Mouse (Mus musculus): Measurements from ENCODE around the gene Pacsin1. TPM values are rescaled to one million over a fixed set of nuclear protein-coding genes. Genes with fewer than 3 reads are reported as not detected.

Gene Pacsin1
- polyA plus RNA-seq, 1 experiment from 2014 or later: 5.8 TPM

DNA sequence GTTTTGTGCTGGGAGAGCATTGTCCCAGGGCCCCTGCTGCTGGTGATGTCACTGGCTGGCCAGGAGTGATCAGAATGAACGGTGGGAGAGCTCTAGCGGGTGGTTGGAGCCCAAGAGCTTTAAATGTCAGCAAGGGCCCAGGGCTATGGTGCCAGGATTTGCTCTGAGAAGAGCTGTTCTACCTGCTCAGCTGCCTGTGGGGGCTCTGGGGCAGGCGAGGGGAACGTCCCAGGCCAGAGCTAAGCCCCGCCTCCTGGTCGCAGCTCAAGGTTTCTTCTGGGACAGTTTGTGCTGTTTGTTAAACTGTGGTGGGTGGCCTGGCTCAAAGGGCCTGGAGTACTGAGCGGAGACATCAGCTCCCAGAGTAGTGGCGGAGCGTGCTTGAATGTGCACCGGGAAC lies 70.1 kb downstream of the Pacsin1 start:
- H3K4me1 ChIP-seq: peaks cover 38% of the 10 kb centered on the region
- peaks cover 4% of the 10 kb centered on the region; the same call in 1 of the 2 replicates for H3K27me3 ChIP-seq (ENCODE audit: low read depth, poor library complexity, severe bottlenecking)
- 23% methylated on average over 10 of the region's 10 CpGs for WGBS
- DNase-seq (ENCODE audit: low spot score): no peak
- H3K36me3 ChIP-seq: no peaks in the 10 kb centered on the region
- peak overlapping the region; percentile 82 for H3K27ac ChIP-seq
- H3K4me3 ChIP-seq: no peak overlapping the region
- no peaks in the 10 kb centered on the region for H3K9me3 ChIP-seq (replicated peaks)

DNA sequence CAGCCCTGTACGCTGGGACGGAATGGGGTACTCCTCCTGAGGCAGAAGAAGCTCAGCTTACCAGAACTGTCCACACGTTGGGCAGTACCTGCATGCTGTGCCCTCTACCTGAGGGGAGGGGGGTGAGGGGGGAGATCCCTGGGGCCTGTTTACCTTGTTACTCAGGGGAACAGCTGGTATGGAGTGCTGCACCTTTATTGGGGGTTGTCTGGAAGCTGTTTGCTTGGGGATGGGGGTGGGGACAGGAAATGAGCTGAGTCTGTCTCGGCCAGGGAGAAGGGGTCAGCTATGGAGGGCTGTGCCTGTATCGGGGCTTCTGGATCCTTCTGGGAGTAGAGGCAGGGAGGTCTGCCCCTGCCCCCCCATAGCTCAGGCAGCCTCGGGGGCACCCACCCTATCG lies 71.2 kb downstream of the Pacsin1 start:
- DNase-seq (ENCODE audit: low spot score): no peak
- no peaks in the 10 kb centered on the region for H3K36me3 ChIP-seq
- H3K4me1 ChIP-seq: peaks cover 38% of the 10 kb centered on the region
- H3K27me3 ChIP-seq (ENCODE audit: low read depth, poor library complexity, severe bottlenecking): no peaks in the 10 kb centered on the region
- no peaks in the 10 kb centered on the region for H3K9me3 ChIP-seq (replicated peaks)
- peak overlapping the region; percentile 7; the same call in 1 of the 2 replicates for H3K4me3 ChIP-seq
- WGBS: 35% methylated on average over 7 of the region's 7 CpGs
- H3K27ac ChIP-seq: peak overlapping the region; percentile 82

DNA sequence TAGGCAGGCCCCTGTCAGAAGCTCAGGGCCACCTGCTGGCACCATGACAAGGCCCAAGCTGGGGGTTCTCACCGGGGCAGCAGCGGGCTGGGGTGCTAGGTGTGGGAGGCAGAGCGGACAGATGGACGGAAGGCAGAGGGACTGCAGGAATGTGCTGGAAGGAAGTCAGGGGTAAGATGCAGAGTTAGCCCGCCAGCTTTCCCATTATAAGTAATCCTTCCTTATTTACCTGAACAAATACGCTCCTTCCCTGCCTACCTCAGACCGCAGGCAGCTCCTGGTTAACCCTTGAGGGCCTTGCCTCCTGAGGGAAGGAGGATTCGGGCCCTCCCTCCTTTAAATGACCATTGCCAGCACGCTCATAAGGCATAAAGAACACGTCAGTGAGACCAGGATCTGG lies 73.5 kb downstream of the Pacsin1 start, which contains the start of gene Spdef:
Spdef (minus strand) TSS at position 186 of the 400 bp plus-strand sequence.
- Histone ChIP-seq H3K9me3 (replicated peaks) (no peaks in the 10 kb centered on the region), H3K4me3 (0 out of 2 replicates have a peak within 1 kb of the TSS, but pooled peaks have one; percentile 3), H3K27ac (peak within 1 kb of the TSS; percentile 38), H3K4me1 (peaks cover 38% of the 10 kb centered on the region), H3K36me3 (no peaks in the 10 kb centered on the region), H3K27me3 (ENCODE audit: low read depth, poor library complexity, severe bottlenecking) (no peaks in the 10 kb centered on the region)
- DNase-seq (ENCODE audit: low spot score): no peak
- WGBS: 87% methylated on average over 10 of the region's 10 CpGs

DNA sequence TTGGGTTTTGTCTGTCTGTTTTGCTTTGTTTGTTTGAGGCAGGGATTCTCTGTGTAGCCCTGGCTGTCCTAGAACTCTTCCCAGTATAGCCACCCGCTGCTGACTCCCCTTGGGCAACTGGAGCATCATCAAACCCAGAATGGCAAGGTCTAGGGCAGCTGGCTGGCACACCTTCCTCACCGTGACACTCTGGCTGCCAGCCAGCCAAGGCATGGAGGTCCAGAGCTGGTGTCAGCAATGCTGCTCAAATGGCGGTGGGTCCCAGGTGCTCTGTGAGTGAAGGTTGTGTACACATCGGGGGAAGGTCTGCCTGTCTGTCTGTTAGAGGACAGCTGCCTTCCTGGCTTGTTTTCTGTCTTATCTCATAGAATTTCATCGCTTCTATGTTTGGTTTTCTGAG lies 76.8 kb downstream of the Pacsin1 start:
- peaks cover 16% of the 10 kb centered on the region for H3K4me1 ChIP-seq
- H3K36me3 ChIP-seq: no peaks in the 10 kb centered on the region
- no peak overlapping the region; the same call in 1 of the 2 replicates for H3K27ac ChIP-seq
- H3K4me3 ChIP-seq: no peak overlapping the region
- H3K27me3 ChIP-seq (ENCODE audit: low read depth, poor library complexity, severe bottlenecking): peaks cover 4% of the 10 kb centered on the region; the same call in 1 of the 2 replicates
- 86% methylated on average over 5 of the region's 5 CpGs for WGBS
- H3K9me3 ChIP-seq (replicated peaks): no peaks in the 10 kb centered on the region
- no peak for DNase-seq (ENCODE audit: low spot score)

DNA sequence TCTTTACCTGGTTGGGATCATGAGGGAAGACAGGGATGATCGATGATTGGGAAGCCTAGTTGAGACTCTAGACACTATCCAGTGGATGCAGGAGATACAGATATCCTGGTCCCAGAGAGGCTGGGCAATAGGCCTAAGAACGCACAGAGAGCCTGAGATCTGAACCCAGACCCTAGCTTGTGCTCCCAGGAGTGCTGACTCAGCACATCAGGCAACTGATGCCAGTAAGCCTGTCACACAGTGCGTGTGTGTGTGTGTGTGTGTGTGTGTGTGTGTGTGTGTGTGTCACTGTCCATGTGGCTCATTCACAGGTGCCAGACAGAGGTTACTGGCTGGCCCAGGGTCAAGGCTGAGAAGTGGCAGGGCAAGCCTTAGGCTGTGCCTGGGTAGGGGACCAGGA lies 77.4 kb downstream of the Pacsin1 start:
- DNase-seq (ENCODE audit: low spot score): no peak
- Histone ChIP-seq H3K4me3 (no peak overlapping the region), H3K27ac (no peak overlapping the region; the same call in 1 of the 2 replicates), H3K27me3 (ENCODE audit: low read depth, poor library complexity, severe bottlenecking) (peaks cover 4% of the 10 kb centered on the region; the same call in 1 of the 2 replicates), H3K36me3 (no peaks in the 10 kb centered on the region), H3K9me3 (replicated peaks) (no peaks in the 10 kb centered on the region), H3K4me1 (peaks cover 16% of the 10 kb centered on the region)
- 86% methylated on average over 3 of the region's 3 CpGs for WGBS

DNA sequence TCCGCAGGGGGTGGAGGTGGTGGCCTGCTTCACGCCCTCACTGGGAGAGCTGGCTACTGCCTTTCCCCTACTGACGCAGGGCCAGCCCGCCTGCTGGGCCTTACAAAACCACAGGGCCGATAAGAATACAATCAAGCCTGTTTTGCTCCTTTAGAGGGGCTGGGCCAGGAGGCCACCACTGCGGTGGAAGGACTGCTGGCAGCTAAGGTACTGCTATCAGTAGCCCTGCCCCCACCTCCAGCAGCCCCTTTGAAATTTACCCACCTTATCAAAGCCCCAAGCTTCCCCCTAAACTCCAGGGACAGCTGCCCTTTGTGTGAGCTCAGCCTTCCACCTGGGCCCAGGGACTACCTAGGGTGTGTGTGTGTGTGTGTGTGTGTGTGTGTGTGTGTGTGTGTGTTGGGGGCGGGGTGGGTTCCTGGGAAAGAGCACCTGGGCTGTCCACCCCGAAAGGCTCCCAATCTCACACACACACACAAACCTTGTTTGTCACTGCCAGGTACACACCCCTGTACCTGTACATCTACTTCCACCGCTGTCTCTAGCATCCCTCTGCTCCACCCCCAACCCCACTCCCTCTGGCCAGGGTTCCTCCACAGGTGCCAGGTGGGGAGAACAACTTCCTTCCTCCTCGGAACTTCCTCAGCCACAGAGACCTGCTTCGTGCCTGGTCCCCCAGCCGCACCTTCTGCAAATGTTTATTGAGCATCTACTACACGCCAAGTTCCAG lies 79.2 kb downstream of the Pacsin1 start:
- Histone ChIP-seq H3K4me3 (no peak overlapping the region), H3K27ac (peak overlapping the region; percentile 33; the same call in 1 of the 2 replicates), H3K36me3 (no peaks in the 10 kb centered on the region), H3K27me3 (ENCODE audit: low read depth, poor library complexity, severe bottlenecking) (peaks cover 4% of the 10 kb centered on the region; the same call in 1 of the 2 replicates), H3K9me3 (replicated peaks) (no peaks in the 10 kb centered on the region), H3K4me1 (peaks cover 6% of the 10 kb centered on the region)
- no peak for DNase-seq (ENCODE audit: low spot score)
- WGBS: 20% methylated on average over 13 of the region's 13 CpGs

DNA sequence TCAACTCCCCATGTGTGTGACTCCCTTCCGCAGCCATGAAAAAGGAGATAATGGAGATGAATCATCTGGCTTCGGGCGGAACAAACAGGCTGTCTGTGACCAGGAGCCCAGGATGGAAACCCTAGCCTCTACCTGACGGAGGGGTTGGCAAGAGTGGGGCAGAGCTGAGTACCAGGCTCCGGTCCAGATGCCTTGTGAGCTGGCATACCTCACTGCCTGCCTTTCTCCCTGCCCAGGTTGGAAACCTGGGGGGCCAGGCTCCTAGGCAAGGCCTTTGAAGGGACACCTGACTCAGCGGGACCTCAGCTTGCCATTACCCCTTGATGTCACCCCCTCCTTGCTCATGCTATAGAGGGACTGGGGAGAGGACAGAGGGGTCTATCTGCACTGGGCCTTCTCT lies 85.7 kb downstream of the Pacsin1 start:
- Histone ChIP-seq H3K4me3 (no peak overlapping the region), H3K36me3 (no peaks in the 10 kb centered on the region), H3K27ac (no peak overlapping the region), H3K27me3 (ENCODE audit: low read depth, poor library complexity, severe bottlenecking) (no peaks in the 10 kb centered on the region), H3K4me1 (no peaks in the 10 kb centered on the region), H3K9me3 (replicated peaks) (no peaks in the 10 kb centered on the region)
- no peak for DNase-seq (ENCODE audit: low spot score)
- WGBS: 86% methylated on average over 6 of the region's 6 CpGs

DNA sequence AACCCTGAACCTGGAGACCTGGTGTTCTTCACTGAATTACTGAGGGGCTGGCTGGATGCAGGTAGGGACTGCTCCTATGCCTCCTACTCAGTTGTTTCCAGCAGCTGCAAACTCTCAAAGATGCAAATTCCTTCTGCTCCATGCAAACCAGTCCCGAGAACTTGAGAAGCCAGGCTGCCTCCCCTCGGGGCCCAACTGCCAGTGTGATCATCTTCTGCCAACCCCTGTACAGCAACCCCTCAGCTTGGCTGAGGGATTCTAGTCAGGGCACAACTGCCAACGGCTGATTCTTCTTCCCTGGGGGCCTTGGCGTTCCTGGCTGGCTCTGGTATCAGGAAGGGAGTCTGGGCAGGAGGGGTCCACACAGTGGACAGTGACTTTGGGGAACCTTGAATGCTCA lies 91.1 kb downstream of the Pacsin1 start:
- H3K27ac ChIP-seq: no peak overlapping the region
- no peak for DNase-seq (ENCODE audit: low spot score)
- H3K4me1 ChIP-seq: peaks cover 10% of the 10 kb centered on the region; the same call in 1 of the 2 replicates
- no peak overlapping the region for H3K4me3 ChIP-seq
- peaks cover 20% of the 10 kb centered on the region for H3K36me3 ChIP-seq
- 75% methylated on average over 4 of the region's 4 CpGs for WGBS
- no peaks in the 10 kb centered on the region for H3K9me3 ChIP-seq (replicated peaks)
- no peaks in the 10 kb centered on the region for H3K27me3 ChIP-seq (ENCODE audit: low read depth, poor library complexity, severe bottlenecking)

DNA sequence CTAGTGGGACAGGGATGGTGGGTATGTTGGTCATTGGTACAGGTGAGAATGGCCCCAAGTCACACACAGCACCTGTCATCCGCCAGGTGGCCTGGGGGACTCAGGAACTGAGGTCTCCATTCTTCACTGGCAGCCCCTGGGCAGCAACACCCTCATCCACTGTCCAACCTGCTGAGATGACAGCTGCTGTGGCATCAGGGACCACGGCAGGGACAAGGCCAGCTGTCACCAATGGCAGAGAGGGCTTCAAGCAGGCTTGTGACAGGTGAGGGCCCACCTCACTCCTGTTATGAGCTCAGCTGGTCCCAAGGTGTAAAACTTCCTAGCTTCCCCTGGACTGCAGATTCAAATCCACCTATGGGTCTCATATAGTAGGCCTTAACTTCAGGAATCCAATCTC lies 92.8 kb downstream of the Pacsin1 start:
- no peaks in the 10 kb centered on the region for H3K9me3 ChIP-seq (replicated peaks)
- WGBS: 88% methylated on average over 2 of the region's 2 CpGs
- H3K27me3 ChIP-seq (ENCODE audit: low read depth, poor library complexity, severe bottlenecking): no peaks in the 10 kb centered on the region
- H3K27ac ChIP-seq: no peak overlapping the region
- H3K36me3 ChIP-seq: peaks cover 37% of the 10 kb centered on the region
- DNase-seq (ENCODE audit: low spot score): no peak
- H3K4me1 ChIP-seq: peaks cover 10% of the 10 kb centered on the region; the same call in 1 of the 2 replicates
- no peak overlapping the region for H3K4me3 ChIP-seq

DNA sequence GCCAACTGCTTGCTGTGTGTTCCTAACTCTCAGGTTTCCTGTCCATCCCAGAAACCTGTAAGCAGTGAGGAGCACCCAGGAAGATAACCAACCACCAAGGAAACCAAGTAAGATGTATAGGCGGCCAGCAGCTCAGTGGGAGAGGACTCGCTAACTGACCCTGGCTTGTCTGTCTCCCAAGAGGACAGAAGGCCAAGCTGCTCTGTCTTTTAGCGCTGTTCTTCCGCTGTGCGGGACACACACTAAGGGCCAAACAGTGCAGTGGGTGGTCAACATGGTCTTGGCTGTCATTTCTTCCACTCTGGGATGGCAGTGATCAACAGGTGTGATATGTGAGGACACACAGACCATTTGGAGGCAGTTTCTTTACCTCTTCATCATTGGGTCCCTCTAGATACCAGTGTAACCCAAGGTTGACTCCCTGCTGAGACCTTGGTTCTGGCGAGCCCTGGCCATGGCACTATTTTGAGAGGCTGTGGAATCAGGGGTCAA lies 95.2 kb downstream of the Pacsin1 start:
- 94% methylated on average over 6 of the region's 6 CpGs for WGBS
- no peak overlapping the region for H3K4me3 ChIP-seq
- H3K36me3 ChIP-seq: peaks cover 51% of the 10 kb centered on the region
- H3K27ac ChIP-seq: no peak overlapping the region
- H3K27me3 ChIP-seq (ENCODE audit: low read depth, poor library complexity, severe bottlenecking): no peaks in the 10 kb centered on the region
- peaks cover 10% of the 10 kb centered on the region; the same call in 1 of the 2 replicates for H3K4me1 ChIP-seq
- H3K9me3 ChIP-seq (replicated peaks): no peaks in the 10 kb centered on the region
- no peak for DNase-seq (ENCODE audit: low spot score)

DNA sequence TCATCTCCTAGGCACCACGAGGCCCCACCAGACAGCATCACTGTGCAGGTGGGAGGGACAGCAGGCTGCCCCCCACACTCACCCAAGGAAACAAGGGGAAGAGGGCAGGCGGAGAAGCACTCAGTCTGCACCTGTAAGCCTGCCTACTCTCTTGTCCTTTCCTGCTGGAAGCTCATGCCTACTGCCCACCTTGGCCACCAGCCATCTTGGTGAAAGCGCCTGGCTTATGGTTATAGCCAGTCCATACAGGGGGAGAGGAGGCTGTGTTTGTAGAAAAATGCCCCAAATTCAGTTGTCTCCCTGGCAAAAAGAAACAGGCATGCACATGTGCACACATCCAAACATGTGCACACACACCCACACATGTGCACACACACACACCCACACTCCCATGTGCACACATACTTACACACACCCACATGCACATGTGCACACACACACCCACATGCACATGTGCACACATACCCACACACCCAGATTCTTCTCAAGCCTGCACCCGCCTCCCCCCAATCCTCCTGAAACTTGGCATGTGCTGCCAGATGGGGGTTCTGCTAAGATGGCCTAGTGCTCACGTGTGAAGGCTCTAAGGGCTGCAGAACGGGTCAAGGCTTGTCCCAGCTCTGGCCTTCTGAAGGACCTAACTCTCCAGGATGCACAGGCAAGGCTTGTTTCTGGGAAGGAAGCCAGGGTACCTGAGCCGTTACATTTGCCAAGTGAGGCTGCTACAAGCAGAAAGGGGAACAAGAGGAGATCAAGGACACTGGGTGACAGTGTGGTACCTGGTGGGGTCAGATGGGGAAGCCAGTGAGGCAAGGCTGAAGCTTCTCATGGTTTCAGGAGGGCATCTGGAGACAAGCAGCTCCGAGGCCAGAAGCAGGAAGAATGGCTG lies 96.2 kb downstream of the Pacsin1 start:
- Histone ChIP-seq H3K27me3 (ENCODE audit: low read depth, poor library complexity, severe bottlenecking) (no peaks in the 10 kb centered on the region), H3K4me3 (no peak overlapping the region), H3K9me3 (replicated peaks) (no peaks in the 10 kb centered on the region), H3K27ac (no peak overlapping the region), H3K4me1 (peaks cover 9% of the 10 kb centered on the region; the same call in 1 of the 2 replicates), H3K36me3 (peaks cover 61% of the 10 kb centered on the region)
- no peak for DNase-seq (ENCODE audit: low spot score)
- 88% methylated on average over 8 of the region's 8 CpGs for WGBS

DNA sequence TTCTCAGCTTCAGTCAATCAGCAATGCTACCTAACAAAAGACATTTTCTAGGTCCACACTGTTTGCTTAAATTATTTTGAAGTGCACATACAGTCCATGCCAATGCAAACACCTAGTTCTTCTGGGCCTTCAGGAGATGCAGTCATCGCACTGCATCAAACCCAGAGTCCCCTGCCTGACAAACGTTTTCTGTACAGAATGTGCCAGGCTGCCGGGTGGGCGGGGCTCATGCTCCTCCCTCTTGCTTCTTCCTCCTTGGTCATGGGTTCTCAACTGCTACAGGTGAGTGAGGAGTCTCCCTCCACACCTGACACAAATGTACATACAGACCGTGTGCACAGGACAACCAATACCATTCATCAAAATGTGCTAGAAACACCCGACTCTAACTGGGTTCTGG lies 104.9 kb downstream of the Pacsin1 start:
- Histone ChIP-seq H3K27me3 (ENCODE audit: low read depth, poor library complexity, severe bottlenecking) (no peaks in the 10 kb centered on the region), H3K4me1 (0 out of 2 replicates have a peak, but pooled peaks cover 4% of the 10 kb centered on the region), H3K4me3 (no peak overlapping the region), H3K36me3 (peaks cover 54% of the 10 kb centered on the region), H3K27ac (no peak overlapping the region), H3K9me3 (replicated peaks) (no peaks in the 10 kb centered on the region; the same call in 1 of the 2 replicates)
- no peak for DNase-seq (ENCODE audit: low spot score)
- WGBS: 85% methylated on average over 6 of the region's 6 CpGs

Measured in limb, embryonic 10.5 days (tissue).